Mouse (Mus musculus) urinary bladder, adult 2 months (tissue): ENCODE results near the gene Mrs2. TPM values are rescaled to one million over a fixed set of nuclear protein-coding genes. Genes with fewer than 3 reads are reported as not detected.
A peak's percentile ranks its signal among the peaks of the same experiment; 100 is the strongest.
"Not testable (repeated sequence)": the region's sequence is repeated elsewhere in the genome, so short reads cannot be mapped to it uniquely, and the experiment has no call there.

Experiments used
- DNase-seq: peaks from one replicate; pipeline ENCODE4 v3.0.0; 2022; ENCODE audit warnings: low spot score
- polyA plus RNA-seq: library from polyadenylated mRNA; depleted of rRNA; stranded (reverse); fragments of >200 nt; gene quantifications from 2 replicates; pipeline ENCODE4 v1.2.3, GENCODE M21; 2012

Mrs2 gene
- polyA plus RNA-seq, 1 experiment: 23.9 TPM

- DNase-seq: no peak
These were observed 39.1 kb downstream of the Mrs2 start for GRCm38 (mm10) chr13:24981031-24981430.

GRCm38 (mm10) chr13:24977820-24978342 lies 42.3 kb downstream of the Mrs2 start:
- DNase-seq: no peak

- no peak for DNase-seq
These were observed 43.8 kb downstream of the Mrs2 start for GRCm38 (mm10) chr13:24976384-24976783.

- not testable (repeated sequence) for DNase-seq
These were observed 48.4 kb downstream of the Mrs2 start for GRCm38 (mm10) chr13:24971776-24972175.

- DNase-seq: no peak
These were observed 54.4 kb downstream of the Mrs2 start for GRCm38 (mm10) chr13:24965846-24966201.

GRCm38 (mm10) chr13:24965130-24965845 lies 54.9 kb downstream of the Mrs2 start:
- no peak for DNase-seq

GRCm38 (mm10) chr13:24962119-24962518 lies 58.1 kb downstream of the Mrs2 start:
- no peak for DNase-seq

GRCm38 (mm10) chr13:24960084-24960483 lies 60.1 kb downstream of the Mrs2 start:
- DNase-seq: no peak

- no peak for DNase-seq
These were observed 61.5 kb downstream of the Mrs2 start for GRCm38 (mm10) chr13:24958671-24959070.

GRCm38 (mm10) chr13:24955500-24955899 lies 64.7 kb downstream of the Mrs2 start:
- no peak for DNase-seq

- DNase-seq: no peak
These were observed 65.1 kb downstream of the Mrs2 start for GRCm38 (mm10) chr13:24955091-24955490.

GRCm38 (mm10) chr13:24952659-24953058 lies 67.5 kb downstream of the Mrs2 start:
- no peak for DNase-seq

GRCm38 (mm10) chr13:24948870-24949269 lies 71.3 kb downstream of the Mrs2 start:
- no peak for DNase-seq

GRCm38 (mm10) chr13:24947158-24947557 lies 73.0 kb downstream of the Mrs2 start:
- no peak for DNase-seq

GRCm38 (mm10) chr13:24945567-24945966 lies 74.6 kb downstream of the Mrs2 start:
- no peak for DNase-seq

GRCm38 (mm10) chr13:24943303-24943702 lies 76.9 kb downstream of the Mrs2 start:
- DNase-seq: no peak

GRCm38 (mm10) chr13:24942512-24943282 lies 77.5 kb downstream of the Mrs2 start, which contains the start of gene Gpld1:
Gpld1 (plus strand) TSS chr13:24943152.
- DNase-seq: no peak

- no peak for DNase-seq
These were observed 80.7 kb downstream of the Mrs2 start for GRCm38 (mm10) chr13:24939472-24939871.

GRCm38 (mm10) chr13:24938683-24939082 lies 81.5 kb downstream of the Mrs2 start:
- peak; percentile 31 for DNase-seq

- DNase-seq: no peak
These were observed 82.4 kb downstream of the Mrs2 start for GRCm38 (mm10) chr13:24937839-24938166.
